Mouse (Mus musculus): ENCODE measurements around the gene D430041D05Rik. TPM values are rescaled to one million over a fixed set of nuclear protein-coding genes. Genes with fewer than 3 reads are reported as not detected.

Gene D430041D05Rik
- polyA plus RNA-seq, 1 experiment from 2014 or later, result 0.42 TPM

DNA sequence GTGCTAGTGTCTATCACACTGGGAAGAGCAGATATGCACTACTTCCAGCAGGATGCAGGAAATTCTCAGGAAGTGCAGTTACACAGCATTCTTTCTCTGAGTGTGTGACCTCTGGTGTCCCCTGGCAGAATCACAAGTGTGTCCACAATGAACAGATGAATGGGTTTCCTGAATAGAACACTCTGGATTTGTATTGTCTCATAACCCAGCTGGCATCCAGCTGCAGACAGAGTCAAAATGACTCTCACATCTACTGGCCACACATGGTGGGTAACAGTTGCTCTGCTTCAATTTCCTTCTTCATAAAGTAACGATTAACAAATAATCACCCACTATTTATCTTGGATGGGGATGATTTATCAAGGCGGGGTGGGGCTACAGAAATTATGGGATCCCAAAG lies 43.5 kb downstream of the D430041D05Rik start:
- peaks cover 13% of the 10 kb centered on the region for H3K4me1 ChIP-seq (ENCODE audit: insufficient read depth, low read length)
- no peak overlapping the region for H3K4me2 ChIP-seq (replicated peaks; ENCODE audit: low read depth, low read length)
- WGBS, result 57% methylated on average over 2 of the region's 2 CpGs
- H3K9ac ChIP-seq (replicated peaks; ENCODE audit: low read length), result no peak overlapping the region
- H3K27me3 ChIP-seq (ENCODE audit: insufficient read depth, low read length), result no peaks in the 10 kb centered on the region
- no peak overlapping the region for H3K27ac ChIP-seq (ENCODE audit: low read length)
- H3K36me3 ChIP-seq (ENCODE audit: insufficient read depth, low read length), result no peaks in the 10 kb centered on the region
- peak; percentile 81 for ATAC-seq (ENCODE audit: low FRiP score, low TSS enrichment)
- H3K4me3 ChIP-seq (ENCODE audit: low read length), result no peak overlapping the region
- no peaks in the 10 kb centered on the region for H3K9me3 ChIP-seq (ENCODE audit: low read length)

GRCm38 (mm10) chr2:104359305-104359704 lies 51.5 kb downstream of the D430041D05Rik start:
- H3K4me2 ChIP-seq (replicated peaks; ENCODE audit: low read depth, low read length), result no peak overlapping the region
- no peak overlapping the region for H3K27ac ChIP-seq (ENCODE audit: low read length)
- no peaks in the 10 kb centered on the region for H3K9me3 ChIP-seq (ENCODE audit: low read length)
- H3K9ac ChIP-seq (replicated peaks; ENCODE audit: low read length), result no peak overlapping the region
- H3K36me3 ChIP-seq (ENCODE audit: insufficient read depth, low read length), result no peaks in the 10 kb centered on the region
- WGBS, result 69% methylated on average over 3 of the region's 3 CpGs
- 0 out of 2 replicates have a peak, but pooled peaks cover 3% of the 10 kb centered on the region for H3K4me1 ChIP-seq (ENCODE audit: insufficient read depth, low read length)
- H3K4me3 ChIP-seq (ENCODE audit: low read length), result no peak overlapping the region
- no peaks in the 10 kb centered on the region for H3K27me3 ChIP-seq (ENCODE audit: insufficient read depth, low read length)
- no peak for ATAC-seq (ENCODE audit: low FRiP score, low TSS enrichment)

DNA sequence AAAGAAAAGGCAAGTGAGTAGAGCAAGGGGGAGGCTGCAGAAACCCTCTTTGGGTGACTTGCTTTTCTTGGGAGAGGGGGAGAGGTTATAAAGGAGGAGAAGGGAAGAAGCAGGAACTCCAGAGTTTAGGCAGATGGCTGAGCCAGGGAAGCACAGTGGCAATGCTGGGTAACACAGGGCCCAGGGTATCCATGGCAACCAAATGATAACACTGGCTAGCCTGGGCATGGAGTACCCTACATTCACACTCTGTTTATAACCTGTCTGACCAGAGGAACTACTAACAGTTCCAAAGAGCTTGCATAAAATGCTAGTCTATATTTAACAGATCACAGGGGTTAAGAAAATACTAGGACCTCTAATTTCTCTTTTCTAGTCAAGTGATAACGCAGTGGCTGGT lies 51.9 kb downstream of the D430041D05Rik start:
- H3K4me3 ChIP-seq (ENCODE audit: low read length), result no peak overlapping the region
- no peaks in the 10 kb centered on the region for H3K9me3 ChIP-seq (ENCODE audit: low read length)
- no peaks in the 10 kb centered on the region for H3K36me3 ChIP-seq (ENCODE audit: insufficient read depth, low read length)
- ATAC-seq (ENCODE audit: low FRiP score, low TSS enrichment), result no peak
- 0 out of 2 replicates have a peak, but pooled peaks cover 3% of the 10 kb centered on the region for H3K4me1 ChIP-seq (ENCODE audit: insufficient read depth, low read length)
- no peak overlapping the region for H3K4me2 ChIP-seq (replicated peaks; ENCODE audit: low read depth, low read length)
- no peaks in the 10 kb centered on the region for H3K27me3 ChIP-seq (ENCODE audit: insufficient read depth, low read length)
- no peak overlapping the region for H3K27ac ChIP-seq (ENCODE audit: low read length)
- no peak overlapping the region for H3K9ac ChIP-seq (replicated peaks; ENCODE audit: low read length)
- WGBS, result 88% methylated on average over 1 of the region's 1 CpGs

DNA sequence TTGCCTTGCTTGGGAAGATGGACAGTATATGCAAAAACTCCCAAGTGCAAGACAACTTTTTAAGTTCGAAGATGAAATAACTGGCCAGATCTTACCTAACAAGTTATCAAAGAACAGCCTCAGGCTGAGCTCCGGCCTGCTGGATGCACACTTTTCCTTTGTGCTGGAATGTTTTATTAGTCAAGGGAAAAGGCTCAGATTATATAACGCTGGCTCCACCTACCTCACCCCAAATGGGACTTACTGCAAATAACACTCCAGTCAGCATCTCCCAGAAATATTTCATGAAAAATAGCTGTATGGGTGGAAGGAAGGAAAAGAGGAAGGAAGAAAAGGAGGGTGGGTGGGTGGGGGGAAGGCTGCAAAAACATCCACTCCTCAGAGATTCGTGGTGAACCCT lies 54.3 kb downstream of the D430041D05Rik start:
- WGBS, result 71% methylated on average over 4 of the region's 4 CpGs
- Histone ChIP-seq H3K4me1 (ENCODE audit: insufficient read depth, low read length) (0 out of 2 replicates have a peak, but pooled peaks cover 3% of the 10 kb centered on the region), H3K27me3 (ENCODE audit: insufficient read depth, low read length) (no peaks in the 10 kb centered on the region), H3K27ac (ENCODE audit: low read length) (no peak overlapping the region), H3K9ac (replicated peaks; ENCODE audit: low read length) (no peak overlapping the region), H3K36me3 (ENCODE audit: insufficient read depth, low read length) (no peaks in the 10 kb centered on the region), H3K9me3 (ENCODE audit: low read length) (no peaks in the 10 kb centered on the region), H3K4me2 (replicated peaks; ENCODE audit: low read depth, low read length) (no peak overlapping the region), H3K4me3 (ENCODE audit: low read length) (no peak overlapping the region)
- ATAC-seq (ENCODE audit: low FRiP score, low TSS enrichment), result no peak

DNA sequence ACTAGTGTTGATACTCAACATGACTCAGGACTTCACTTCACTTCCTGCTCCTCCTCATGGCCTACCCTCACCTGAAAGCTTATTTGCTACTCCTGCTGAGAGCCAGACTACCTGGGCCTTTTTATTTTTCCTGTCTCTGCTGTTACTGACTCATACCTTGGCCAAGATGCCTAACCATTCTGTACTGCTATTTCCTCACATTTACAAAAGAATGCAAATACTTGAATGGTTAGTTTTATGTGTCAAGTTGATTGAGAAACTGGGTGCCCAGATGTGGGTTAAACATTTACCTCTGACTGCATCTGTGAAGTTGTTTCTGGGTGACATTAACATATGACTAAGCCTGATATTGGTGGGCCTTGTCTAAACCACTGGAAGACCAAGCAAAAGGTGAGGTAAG lies 56.7 kb downstream of the D430041D05Rik start:
- Histone ChIP-seq H3K4me2 (replicated peaks; ENCODE audit: low read depth, low read length) (no peak overlapping the region), H3K27ac (ENCODE audit: low read length) (no peak overlapping the region), H3K9ac (replicated peaks; ENCODE audit: low read length) (no peak overlapping the region), H3K27me3 (ENCODE audit: insufficient read depth, low read length) (no peaks in the 10 kb centered on the region), H3K9me3 (ENCODE audit: low read length) (no peaks in the 10 kb centered on the region), H3K4me1 (ENCODE audit: insufficient read depth, low read length) (no peaks in the 10 kb centered on the region), H3K4me3 (ENCODE audit: low read length) (no peak overlapping the region), H3K36me3 (ENCODE audit: insufficient read depth, low read length) (no peaks in the 10 kb centered on the region)
- ATAC-seq (ENCODE audit: low FRiP score, low TSS enrichment), result no peak

DNA sequence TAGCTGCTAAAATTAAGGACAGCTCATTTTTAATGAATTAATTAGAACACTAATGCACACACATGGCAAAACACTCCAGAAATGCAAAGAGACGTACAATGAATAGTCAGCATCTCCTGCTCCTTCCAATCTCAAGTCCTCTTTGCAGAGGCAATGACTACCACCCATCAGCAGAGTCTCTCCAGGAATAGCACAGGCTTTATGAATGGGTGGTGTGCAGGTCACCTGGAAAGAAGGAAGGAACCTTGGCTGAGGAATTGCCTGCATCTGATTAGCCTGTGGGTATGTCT lies 58.7 kb downstream of the D430041D05Rik start:
- Histone ChIP-seq H3K27me3 (ENCODE audit: insufficient read depth, low read length) (no peaks in the 10 kb centered on the region), H3K9me3 (ENCODE audit: low read length) (no peaks in the 10 kb centered on the region), H3K4me1 (ENCODE audit: insufficient read depth, low read length) (no peaks in the 10 kb centered on the region), H3K4me3 (ENCODE audit: low read length) (no peak overlapping the region), H3K36me3 (ENCODE audit: insufficient read depth, low read length) (no peaks in the 10 kb centered on the region), H3K9ac (replicated peaks; ENCODE audit: low read length) (no peak overlapping the region), H3K4me2 (replicated peaks; ENCODE audit: low read depth, low read length) (no peak overlapping the region), H3K27ac (ENCODE audit: low read length) (no peak overlapping the region)
- 83% methylated on average over 1 of the region's 1 CpGs for WGBS
- ATAC-seq (ENCODE audit: low FRiP score, low TSS enrichment), result no peak

DNA sequence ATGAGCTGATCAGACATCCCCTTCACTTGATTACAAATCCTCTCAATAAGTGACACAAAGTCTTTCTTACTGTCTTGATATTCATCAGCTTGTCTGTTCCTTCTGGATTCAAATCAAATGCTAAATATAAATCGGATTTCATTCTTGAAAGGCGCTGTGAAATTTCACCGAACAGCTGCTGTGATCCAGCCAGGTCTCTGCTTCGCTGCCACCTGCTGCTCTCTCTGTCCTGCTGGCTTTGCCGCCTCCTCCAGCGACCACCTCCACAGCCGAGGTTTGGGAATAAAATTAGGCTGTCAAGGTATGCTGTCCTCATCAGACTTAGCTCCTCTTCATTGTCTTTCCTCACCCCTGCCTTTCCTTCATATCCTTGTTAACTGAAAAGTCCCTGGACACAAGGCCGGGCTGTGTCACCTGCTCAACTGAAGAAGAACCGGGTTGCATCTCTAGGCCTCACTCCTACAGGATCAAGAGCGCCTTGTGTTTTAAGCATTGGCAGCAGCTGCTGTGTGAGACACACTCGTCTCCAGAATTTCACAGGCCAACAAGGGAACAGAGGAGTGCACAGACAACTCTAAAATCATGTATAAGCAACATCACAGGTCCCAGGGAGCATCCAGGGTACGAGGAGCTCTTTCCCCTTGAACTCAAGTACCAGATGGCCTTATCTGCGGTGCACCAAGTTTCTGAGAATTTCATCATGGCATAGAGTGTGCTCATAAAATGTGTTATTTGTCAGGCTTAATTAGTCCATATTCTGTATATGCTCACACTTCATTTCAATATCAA lies 59.2 kb downstream of the D430041D05Rik start:
- Histone ChIP-seq H3K27ac (ENCODE audit: low read length) (no peak overlapping the region), H3K4me1 (ENCODE audit: insufficient read depth, low read length) (no peaks in the 10 kb centered on the region), H3K9me3 (ENCODE audit: low read length) (no peaks in the 10 kb centered on the region), H3K9ac (replicated peaks; ENCODE audit: low read length) (no peak overlapping the region), H3K4me3 (ENCODE audit: low read length) (no peak overlapping the region), H3K27me3 (ENCODE audit: insufficient read depth, low read length) (no peaks in the 10 kb centered on the region), H3K4me2 (replicated peaks; ENCODE audit: low read depth, low read length) (no peak overlapping the region), H3K36me3 (ENCODE audit: insufficient read depth, low read length) (no peaks in the 10 kb centered on the region)
- ATAC-seq (ENCODE audit: low FRiP score, low TSS enrichment), result no peak
- WGBS, result 88% methylated on average over 13 of the region's 13 CpGs

DNA sequence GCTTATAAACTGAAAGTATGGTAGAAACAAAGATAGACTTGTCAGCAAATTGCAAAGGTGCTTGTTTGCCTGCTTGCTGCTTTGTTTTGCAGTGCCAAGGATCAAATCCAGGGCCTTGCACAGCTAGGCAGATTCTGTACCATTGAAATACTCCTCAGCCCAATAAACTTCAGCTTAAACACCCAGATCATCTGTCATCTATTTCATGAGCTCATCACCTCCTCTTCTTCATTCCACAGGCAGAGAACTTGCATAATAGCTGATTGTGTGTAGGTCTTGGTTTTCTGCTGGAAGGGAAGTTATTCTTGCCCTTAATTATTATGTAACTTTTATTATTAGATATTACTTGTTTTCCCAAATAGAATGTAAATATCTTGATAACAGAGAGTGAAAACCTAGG lies 73.2 kb downstream of the D430041D05Rik start:
- ATAC-seq (ENCODE audit: low FRiP score, low TSS enrichment), result no peak
- Histone ChIP-seq H3K27me3 (ENCODE audit: insufficient read depth, low read length) (no peaks in the 10 kb centered on the region), H3K4me1 (ENCODE audit: insufficient read depth, low read length) (peaks cover 6% of the 10 kb centered on the region; the same call in 1 of the 2 replicates), H3K9ac (replicated peaks; ENCODE audit: low read length) (no peak overlapping the region), H3K4me2 (replicated peaks; ENCODE audit: low read depth, low read length) (no peak overlapping the region), H3K36me3 (ENCODE audit: insufficient read depth, low read length) (no peaks in the 10 kb centered on the region), H3K9me3 (ENCODE audit: low read length) (no peaks in the 10 kb centered on the region), H3K27ac (ENCODE audit: low read length) (no peak overlapping the region), H3K4me3 (ENCODE audit: low read length) (no peak overlapping the region)

GRCm38 (mm10) chr2:104335824-104336223 lies 75.0 kb downstream of the D430041D05Rik start:
- no peaks in the 10 kb centered on the region for H3K27me3 ChIP-seq (ENCODE audit: insufficient read depth, low read length)
- 55% methylated on average over 6 of the region's 6 CpGs for WGBS
- peak; percentile 80 for ATAC-seq (ENCODE audit: low FRiP score, low TSS enrichment)
- no peak overlapping the region for H3K4me2 ChIP-seq (replicated peaks; ENCODE audit: low read depth, low read length)
- peaks cover 6% of the 10 kb centered on the region; the same call in 1 of the 2 replicates for H3K4me1 ChIP-seq (ENCODE audit: insufficient read depth, low read length)
- no peaks in the 10 kb centered on the region for H3K9me3 ChIP-seq (ENCODE audit: low read length)
- peak overlapping the region; percentile 63; the same call in 1 of the 2 replicates for H3K27ac ChIP-seq (ENCODE audit: low read length)
- no peak overlapping the region for H3K4me3 ChIP-seq (ENCODE audit: low read length)
- H3K36me3 ChIP-seq (ENCODE audit: insufficient read depth, low read length), result no peaks in the 10 kb centered on the region
- H3K9ac ChIP-seq (replicated peaks; ENCODE audit: low read length), result no peak overlapping the region

- Histone ChIP-seq H3K27ac (ENCODE audit: low read length) (no peak overlapping the region), H3K36me3 (ENCODE audit: insufficient read depth, low read length) (no peaks in the 10 kb centered on the region), H3K4me1 (ENCODE audit: insufficient read depth, low read length) (peaks cover 6% of the 10 kb centered on the region; the same call in 1 of the 2 replicates), H3K4me2 (replicated peaks; ENCODE audit: low read depth, low read length) (no peak overlapping the region), H3K27me3 (ENCODE audit: insufficient read depth, low read length) (no peaks in the 10 kb centered on the region), H3K9me3 (ENCODE audit: low read length) (no peaks in the 10 kb centered on the region), H3K4me3 (ENCODE audit: low read length) (no peak overlapping the region), H3K9ac (replicated peaks; ENCODE audit: low read length) (no peak overlapping the region)
- ATAC-seq (ENCODE audit: low FRiP score, low TSS enrichment), result no peak
- WGBS, result 72% methylated on average over 5 of the region's 5 CpGs
Measured at GRCm38 (mm10) chr2:104333952-104334351, 76.9 kb downstream of the D430041D05Rik start.

All from kidney, embryonic 16.5 days (tissue).